Mouse (Mus musculus): ENCODE data around the gene Tgfb3. TPM values are rescaled to one million over a fixed set of nuclear protein-coding genes. Genes with fewer than 3 reads are reported as not detected.
A peak's percentile ranks its signal among the peaks of the same experiment; 100 is the strongest.

Tgfb3 gene
- polyA plus RNA-seq, 1 experiment = 2.6 TPM

DNA sequence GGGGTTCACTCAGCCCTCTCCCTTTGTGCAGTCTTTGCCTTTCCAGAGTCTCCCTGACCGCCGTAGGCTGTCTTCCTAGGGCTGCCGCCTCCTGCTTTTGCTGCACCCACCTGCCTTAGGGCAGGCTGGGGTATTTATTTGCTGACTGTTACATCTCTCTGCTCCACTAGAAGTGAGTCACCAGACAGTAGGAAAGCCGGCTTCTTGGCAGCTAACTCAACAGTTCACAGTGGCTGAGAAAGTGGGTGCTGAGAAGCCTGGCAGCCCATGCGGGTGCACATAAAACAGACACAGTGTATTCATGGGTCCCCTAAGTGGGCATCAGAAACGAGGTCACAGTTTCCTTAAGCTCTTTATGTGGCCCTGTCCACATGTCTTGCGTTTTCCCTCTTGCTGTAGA, 7.0 kb upstream of the Tgfb3 start:
- no peak for DNase-seq
- H3K36me3 ChIP-seq (ENCODE audit: control insufficient read depth, insufficient read depth, low read length) = no peaks in the 10 kb centered on the region
- H3K27ac ChIP-seq (ENCODE audit: insufficient read depth, low read depth, low read length) = no peak overlapping the region
- peaks cover 7% of the 10 kb centered on the region; the same call in 1 of the 2 replicates for H3K4me1 ChIP-seq (ENCODE audit: control insufficient read depth, insufficient read depth, low read length)
- H3K27me3 ChIP-seq (replicated peaks; ENCODE audit: control insufficient read depth, insufficient read depth, low read length) = no peaks in the 10 kb centered on the region
- H3K4me3 ChIP-seq (ENCODE audit: insufficient read depth, low read depth, low read length) = no peak overlapping the region
- WGBS = 86% methylated on average over 7 of the region's 7 CpGs
- no peak for TF ChIP-seq POLR2A (IDR thresholded peaks at IDR 0.05; ENCODE audit: low read depth, low read length)
- no peak for TF ChIP-seq CTCF (conservative IDR thresholded peaks at IDR 0.05; ENCODE audit: insufficient read depth, insufficient read length, low read depth, low read length)

DNA sequence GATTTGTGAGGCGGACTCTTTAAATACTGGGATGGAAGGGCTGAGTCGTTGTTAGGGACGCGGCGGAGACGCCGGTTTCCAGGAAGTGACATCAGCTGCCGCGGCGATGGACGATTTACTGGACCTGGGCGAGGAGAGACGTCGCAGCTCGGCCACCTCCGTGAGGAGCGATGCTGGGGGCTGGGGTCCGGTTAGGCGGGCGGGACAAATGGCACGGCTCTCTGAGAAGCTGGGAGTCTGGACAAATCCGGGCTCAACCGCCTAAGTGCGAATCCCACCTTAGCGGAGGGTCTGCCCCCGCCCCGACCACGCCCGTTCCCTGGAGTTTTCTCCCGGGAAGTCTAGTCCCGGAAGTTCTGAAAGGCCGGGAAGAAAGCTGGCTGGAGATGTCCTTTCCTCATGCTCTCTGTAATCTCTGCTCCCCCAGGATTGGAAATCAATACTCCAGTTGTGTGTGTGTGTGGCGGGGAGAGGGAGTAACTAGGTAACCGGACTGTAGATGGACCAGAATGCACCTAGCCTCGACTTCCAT, 3.7 kb upstream of the Tgfb3 start, which contains the start of gene Ift43:
Gene Ift43, plus strand, starts transcription at position 61 of the 532 bp plus-strand sequence.
- Histone ChIP-seq H3K27me3 (replicated peaks; ENCODE audit: control insufficient read depth, insufficient read depth, low read length) (no peaks in the 10 kb centered on the region), H3K27ac (ENCODE audit: insufficient read depth, low read depth, low read length) (peak within 1 kb of the TSS; percentile 72), H3K4me1 (ENCODE audit: control insufficient read depth, insufficient read depth, low read length) (peaks cover 7% of the 10 kb centered on the region; the same call in 1 of the 2 replicates), H3K4me3 (ENCODE audit: insufficient read depth, low read depth, low read length) (peak within 1 kb of the TSS; percentile 96), H3K36me3 (ENCODE audit: control insufficient read depth, insufficient read depth, low read length) (no peaks in the 10 kb centered on the region)
- TF ChIP-seq CTCF (conservative IDR thresholded peaks at IDR 0.05; ENCODE audit: insufficient read depth, insufficient read length, low read depth, low read length) (no peak), POLR2A (IDR thresholded peaks at IDR 0.05; ENCODE audit: low read depth, low read length) (peak; percentile 62)
- WGBS = under 1% methylated on average over 35 of the region's 35 CpGs
- DNase-seq = peak; percentile 92

DNA sequence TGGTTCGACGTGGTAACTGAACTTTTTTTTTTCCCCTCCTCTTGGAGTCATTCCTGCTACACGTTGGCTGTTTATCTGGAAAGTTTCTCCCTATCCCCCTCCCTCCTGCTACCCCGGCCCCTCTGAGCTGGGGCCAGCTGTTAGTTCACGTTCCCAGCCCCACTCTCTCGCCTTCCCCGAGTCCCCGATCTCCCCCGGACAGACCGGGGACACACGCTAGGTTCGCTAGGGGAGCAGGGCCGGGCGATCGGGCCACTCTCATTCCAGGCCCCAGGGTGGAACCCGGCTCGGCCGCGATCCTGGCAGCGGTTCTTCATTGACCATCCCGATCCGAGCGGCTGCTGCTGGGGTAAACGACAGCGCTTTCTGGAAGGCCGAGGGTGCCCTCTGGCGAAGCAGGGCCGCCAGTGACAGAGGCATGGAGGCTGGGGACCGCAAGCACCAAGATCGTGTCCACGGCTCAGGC, 394 bp upstream of the Tgfb3 start:
- under 1% methylated on average over 31 of the region's 31 CpGs for WGBS
- H3K36me3 ChIP-seq (ENCODE audit: control insufficient read depth, insufficient read depth, low read length) = no peaks in the 10 kb centered on the region

DNA sequence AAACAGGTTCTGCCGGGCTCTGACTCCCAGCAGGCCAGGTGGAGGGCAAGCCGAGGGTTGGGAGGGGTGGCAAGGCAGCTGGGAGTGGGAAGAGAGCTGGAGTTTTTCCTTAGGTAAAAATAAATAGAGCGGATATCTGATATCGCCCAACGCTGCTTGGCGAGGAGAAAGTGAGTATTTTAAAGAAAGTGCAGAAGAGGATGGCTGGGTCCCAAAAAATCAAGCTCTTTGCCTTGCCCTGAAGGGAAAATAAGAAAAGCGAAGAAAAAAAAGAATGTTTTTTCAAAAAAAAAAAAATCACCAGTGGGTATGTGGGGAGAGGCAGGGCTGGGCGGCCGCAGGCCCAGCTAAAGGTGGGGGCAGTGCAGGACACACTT, 677 bp downstream of the Tgfb3 start:
- 60% methylated on average over 9 of the region's 9 CpGs for WGBS
- H3K27me3 ChIP-seq (replicated peaks; ENCODE audit: control insufficient read depth, insufficient read depth, low read length) = no peaks in the 10 kb centered on the region
- no peak overlapping the region for H3K27ac ChIP-seq (ENCODE audit: insufficient read depth, low read depth, low read length)
- DNase-seq = no peak
- H3K4me3 ChIP-seq (ENCODE audit: insufficient read depth, low read depth, low read length) = peak overlapping the region; percentile 54; the same call in 1 of the 2 replicates
- H3K4me1 ChIP-seq (ENCODE audit: control insufficient read depth, insufficient read depth, low read length) = peaks cover 4% of the 10 kb centered on the region; the same call in 1 of the 2 replicates
- TF ChIP-seq POLR2A (IDR thresholded peaks at IDR 0.05; ENCODE audit: low read depth, low read length) = no peak
- TF ChIP-seq CTCF (conservative IDR thresholded peaks at IDR 0.05; ENCODE audit: insufficient read depth, insufficient read length, low read depth, low read length) = no peak
- no peaks in the 10 kb centered on the region for H3K36me3 ChIP-seq (ENCODE audit: control insufficient read depth, insufficient read depth, low read length)

More for the DNA sequence above, 394 bp upstream of the Tgfb3 start:
- peaks cover 7% of the 10 kb centered on the region; the same call in 1 of the 2 replicates for H3K4me1 ChIP-seq (ENCODE audit: control insufficient read depth, insufficient read depth, low read length)
- peak overlapping the region; percentile 54 for H3K4me3 ChIP-seq (ENCODE audit: insufficient read depth, low read depth, low read length)
- peak overlapping the region; percentile 25; the same call in 1 of the 2 replicates for H3K27ac ChIP-seq (ENCODE audit: insufficient read depth, low read depth, low read length)
- no peaks in the 10 kb centered on the region for H3K27me3 ChIP-seq (replicated peaks; ENCODE audit: control insufficient read depth, insufficient read depth, low read length)
- DNase-seq = peak; percentile 95
- TF ChIP-seq POLR2A (IDR thresholded peaks at IDR 0.05; ENCODE audit: low read depth, low read length) = no peak
- peak; percentile 93 for TF ChIP-seq CTCF (conservative IDR thresholded peaks at IDR 0.05; ENCODE audit: insufficient read depth, insufficient read length, low read depth, low read length)

DNA sequence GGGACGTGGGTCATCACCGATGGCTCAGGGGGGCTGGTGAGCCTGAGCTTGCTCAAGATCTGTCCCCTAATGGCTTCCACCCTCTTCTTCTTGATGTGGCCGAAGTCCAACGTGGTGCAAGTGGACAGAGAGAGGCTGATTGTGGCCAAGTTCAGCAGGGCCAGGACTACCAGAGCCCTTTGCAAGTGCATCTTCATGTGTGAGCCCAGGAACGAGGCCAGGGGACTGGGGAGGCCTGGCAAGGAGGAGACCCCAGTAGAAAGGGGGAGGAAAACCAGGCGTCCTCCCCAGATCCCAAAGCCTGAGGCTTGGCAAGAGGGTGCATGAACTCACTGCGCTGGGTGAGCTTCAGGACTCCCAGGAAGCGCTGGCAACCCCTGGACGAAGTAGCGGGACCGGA, 1.1 kb downstream of the Tgfb3 start:
- 56% methylated on average over 11 of the region's 11 CpGs for WGBS
- Histone ChIP-seq H3K36me3 (ENCODE audit: control insufficient read depth, insufficient read depth, low read length) (no peaks in the 10 kb centered on the region), H3K27me3 (replicated peaks; ENCODE audit: control insufficient read depth, insufficient read depth, low read length) (no peaks in the 10 kb centered on the region), H3K4me1 (ENCODE audit: control insufficient read depth, insufficient read depth, low read length) (peaks cover under 1% of the 10 kb centered on the region; the same call in 1 of the 2 replicates), H3K27ac (ENCODE audit: insufficient read depth, low read depth, low read length) (no peak overlapping the region), H3K4me3 (ENCODE audit: insufficient read depth, low read depth, low read length) (no peak overlapping the region; the same call in none of the 2 replicates)
- no peak for TF ChIP-seq POLR2A (IDR thresholded peaks at IDR 0.05; ENCODE audit: low read depth, low read length)
- TF ChIP-seq CTCF (conservative IDR thresholded peaks at IDR 0.05; ENCODE audit: insufficient read depth, insufficient read length, low read depth, low read length) = no peak
- DNase-seq = no peak

DNA sequence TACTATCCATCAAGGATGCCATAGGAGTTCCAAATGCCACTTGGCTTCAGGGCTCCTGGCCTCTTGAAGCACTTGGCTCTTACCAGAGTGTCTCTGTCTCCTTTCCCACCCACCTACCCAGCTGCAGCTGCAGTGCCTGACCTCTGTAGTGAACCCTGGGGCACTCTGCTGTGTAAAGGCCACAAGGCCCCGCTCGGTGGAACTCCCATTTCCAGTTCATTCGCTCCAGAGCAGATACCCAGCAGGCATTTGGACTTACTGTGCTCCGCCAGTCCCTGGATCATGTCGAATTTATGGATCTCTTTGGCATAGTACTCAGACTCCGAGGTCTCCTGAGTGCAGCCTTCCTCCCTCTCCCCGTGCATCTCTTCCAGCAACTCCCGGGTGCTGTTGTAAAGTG, 1.5 kb downstream of the Tgfb3 start:
- DNase-seq = no peak
- no peak for TF ChIP-seq POLR2A (IDR thresholded peaks at IDR 0.05; ENCODE audit: low read depth, low read length)
- no peak for TF ChIP-seq CTCF (conservative IDR thresholded peaks at IDR 0.05; ENCODE audit: insufficient read depth, insufficient read length, low read depth, low read length)
- Histone ChIP-seq H3K27me3 (replicated peaks; ENCODE audit: control insufficient read depth, insufficient read depth, low read length) (no peaks in the 10 kb centered on the region), H3K4me3 (ENCODE audit: insufficient read depth, low read depth, low read length) (no peak overlapping the region; the same call in 1 of the 2 replicates), H3K27ac (ENCODE audit: insufficient read depth, low read depth, low read length) (no peak overlapping the region), H3K4me1 (ENCODE audit: control insufficient read depth, insufficient read depth, low read length) (no peaks in the 10 kb centered on the region; the same call in 1 of the 2 replicates), H3K36me3 (ENCODE audit: control insufficient read depth, insufficient read depth, low read length) (no peaks in the 10 kb centered on the region)
- 51% methylated on average over 8 of the region's 8 CpGs for WGBS

DNA sequence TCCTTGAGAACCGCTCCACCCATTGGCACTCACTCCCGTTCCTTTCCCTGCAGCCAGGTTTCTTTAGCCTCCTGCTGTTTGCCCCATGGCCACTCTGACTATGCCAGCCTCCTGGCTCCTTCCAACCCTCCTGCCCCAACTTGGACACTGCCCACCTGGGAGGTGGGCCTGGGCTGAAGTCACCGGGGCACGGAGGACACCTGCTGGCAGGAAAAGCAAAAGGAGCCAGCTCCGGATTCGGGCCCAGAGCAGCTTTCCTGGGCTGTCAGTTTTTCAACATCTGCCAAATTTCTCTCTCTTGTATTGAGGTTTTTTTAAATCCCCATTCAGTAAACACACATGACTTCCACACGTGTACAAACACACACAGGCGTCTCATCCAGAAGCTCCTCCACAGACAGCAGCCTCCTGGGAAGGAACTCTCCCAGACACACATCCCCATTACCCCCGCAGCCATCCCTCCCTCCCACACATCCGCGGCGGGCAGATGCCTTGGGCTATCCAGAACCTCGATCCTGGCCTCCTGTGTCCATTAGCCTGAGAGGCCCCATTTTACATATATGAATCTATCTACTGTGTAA, 2.4 kb downstream of the Tgfb3 start:
- 0 out of 2 replicates have a peak, but pooled peaks have one; percentile 24 for TF ChIP-seq CTCF (conservative IDR thresholded peaks at IDR 0.05; ENCODE audit: insufficient read depth, insufficient read length, low read depth, low read length)
- TF ChIP-seq POLR2A (IDR thresholded peaks at IDR 0.05; ENCODE audit: low read depth, low read length) = no peak
- Histone ChIP-seq H3K4me1 (ENCODE audit: control insufficient read depth, insufficient read depth, low read length) (no peaks in the 10 kb centered on the region), H3K4me3 (ENCODE audit: insufficient read depth, low read depth, low read length) (no peak overlapping the region), H3K27ac (ENCODE audit: insufficient read depth, low read depth, low read length) (no peak overlapping the region), H3K27me3 (replicated peaks; ENCODE audit: control insufficient read depth, insufficient read depth, low read length) (no peaks in the 10 kb centered on the region), H3K36me3 (ENCODE audit: control insufficient read depth, insufficient read depth, low read length) (no peaks in the 10 kb centered on the region)
- WGBS = 11% methylated on average over 13 of the region's 13 CpGs
- DNase-seq = peak; percentile 36
